Mouse (Mus musculus) cerebellum, adult 11 months (tissue): ENCODE measurements around the gene Sept1.
"Not testable (repeated sequence)": the region's sequence is repeated elsewhere in the genome, so short reads cannot be mapped to it uniquely, and the experiment has no call there.

Experiments
- DNase-seq: peaks from one replicate; pipeline ENCODE4 v3.0.0; 2022

Gene Sept1

GRCm38 (mm10) chr7:127253821-127254769 is 21.2 kb upstream of the Sept1 start:
- peak; percentile 96 for DNase-seq

- DNase-seq: no peak
Observed at GRCm38 (mm10) chr7:127253341-127253740, 20.4 kb upstream of the Sept1 start.

GRCm38 (mm10) chr7:127252414-127252813 is 19.5 kb upstream of the Sept1 start:
- DNase-seq: no peak

- not testable (repeated sequence) for DNase-seq
Observed at GRCm38 (mm10) chr7:127250511-127250910, 17.6 kb upstream of the Sept1 start.

- no peak for DNase-seq
Observed at GRCm38 (mm10) chr7:127244658-127245510, 12.0 kb upstream of the Sept1 start.

- DNase-seq: peak; percentile 94
Observed at GRCm38 (mm10) chr7:127243870-127244657, 11.1 kb upstream of the Sept1 start, which contains the start of gene Zfp771. Gene Zfp771 (plus strand): TSS chr7:127244274.

GRCm38 (mm10) chr7:127243361-127243867 is 10.5 kb upstream of the Sept1 start:
- no peak for DNase-seq

GRCm38 (mm10) chr7:127234777-127235176 is 1.8 kb upstream of the Sept1 start:
- DNase-seq: no peak

GRCm38 (mm10) chr7:127233765-127234164 is 835 bp upstream of the Sept1 start:
- no peak for DNase-seq

- DNase-seq: no peak
Observed at GRCm38 (mm10) chr7:127233368-127233749, 429 bp upstream of the Sept1 start.

- no peak for DNase-seq
Observed at GRCm38 (mm10) chr7:127231826-127232621, 906 bp downstream of the Sept1 start.

- DNase-seq: no peak
Observed at GRCm38 (mm10) chr7:127231376-127231775, 1.6 kb downstream of the Sept1 start.

GRCm38 (mm10) chr7:127228615-127229303 is 4.2 kb downstream of the Sept1 start:
- DNase-seq: peak; percentile 70

- no peak for DNase-seq
Observed at GRCm38 (mm10) chr7:127225147-127225995, 7.6 kb downstream of the Sept1 start.

- no peak for DNase-seq
Observed at GRCm38 (mm10) chr7:127224616-127225015, 8.3 kb downstream of the Sept1 start.

GRCm38 (mm10) chr7:127223515-127224478 is 9.1 kb downstream of the Sept1 start:
- DNase-seq: no peak

- DNase-seq: no peak
Observed at GRCm38 (mm10) chr7:127223106-127223505, 9.8 kb downstream of the Sept1 start.

- DNase-seq: no peak
Observed at GRCm38 (mm10) chr7:127220440-127220839, 12.5 kb downstream of the Sept1 start.

- no peak for DNase-seq
Observed at GRCm38 (mm10) chr7:127218670-127219069, 14.3 kb downstream of the Sept1 start.
